Mouse (Mus musculus) CH12.LX (cell line): ENCODE measurements around the gene Itga9. TPM values are rescaled to one million over a fixed set of nuclear protein-coding genes. Genes with fewer than 3 reads are reported as not detected.

ENCODE experiments used
- DNase-seq: peaks from one replicate; pipeline ENCODE4 v3.0.0-alpha.2; 2013; ENCODE audit errors: extremely low read depth
- H3K27ac ChIP-seq: 2 replicates; pipeline ENCODE4 v1.5.1; 2012; ENCODE audit warnings: low read depth, mild to moderate bottlenecking, control low read depth, moderate library complexity; ENCODE audit not compliant: insufficient read depth
- H3K27me3 ChIP-seq: replicated peaks from 2 replicates; pipeline ENCODE3; 2012; ENCODE audit warnings: inconsistent platforms
- H3K36me3 ChIP-seq, 2 experiments: replicated peaks in 1 of 2; 2 replicates each; pipeline versions ENCODE3 to v1.6.1; 2012; ENCODE audit warnings: inconsistent platforms in 1 of 2, low read length in 1 of 2, mild to moderate bottlenecking in 1 of 2, mixed read lengths in 1 of 2, moderate library complexity in 1 of 2; ENCODE audit not compliant: control insufficient read depth in 1 of 2, insufficient read depth in 1 of 2
- H3K4me1 ChIP-seq, 2 experiments: 2 replicates each; pipeline ENCODE4 v1.6.1; 2012; ENCODE audit warnings: inconsistent platforms in 1 of 2, moderate library complexity in 1 of 2; ENCODE audit not compliant: insufficient read depth in 2 of 2, control insufficient read depth in 1 of 2
- H3K4me2 ChIP-seq: 2 replicates; pipeline ENCODE4 v1.6.1; 2012; ENCODE audit warnings: low read depth, mild to moderate bottlenecking, control low read depth; ENCODE audit not compliant: poor library complexity, insufficient read depth, severe bottlenecking
- H3K4me3 ChIP-seq, 3 experiments: fragments of 150-350 bp in 1 of 3; sonication (generic) in 1 of 3; replicated peaks in 1 of 3; 2 replicates each; pipeline versions ENCODE3 to v1.5.1; 2011 to 2012; ENCODE audit warnings: low read depth in 2 of 3, low read length in 2 of 3, mild to moderate bottlenecking in 2 of 3, moderate library complexity in 2 of 3, control low read depth in 1 of 3, improper control_type of control experiment in 1 of 3, inconsistent platforms in 1 of 3, mixed read lengths in 1 of 3; ENCODE audit not compliant: poor library complexity in 1 of 3
- H3K79me2 ChIP-seq: replicated peaks from 2 replicates; pipeline ENCODE4 v1.6.1; 2012; ENCODE audit warnings: mild to moderate bottlenecking, moderate library complexity; ENCODE audit not compliant: control insufficient read depth, poor library complexity, insufficient read depth, severe bottlenecking; ENCODE audit errors: extremely low read depth
- H3K9ac ChIP-seq: 2 replicates; pipeline ENCODE4 v1.6.1; 2012; ENCODE audit warnings: low read depth, mild to moderate bottlenecking, control low read depth, moderate library complexity; ENCODE audit not compliant: insufficient read depth
- H3K9me3 ChIP-seq: replicated peaks from 2 replicates; pipeline ENCODE3; 2012; ENCODE audit warnings: low read length, inconsistent platforms, mixed read lengths
- CHD2 ChIP-seq: IDR thresholded peaks from 2 replicates; pipeline ENCODE4 v1.6.1; 2011; ENCODE audit warnings: low read length, improper control_type of control experiment
- E2F4 ChIP-seq: IDR thresholded peaks from 2 replicates; pipeline ENCODE4 v1.6.1; 2011; ENCODE audit warnings: low read depth, low read length, improper control_type of control experiment; ENCODE audit not compliant: insufficient replicate concordance
- EP300 ChIP-seq: IDR thresholded peaks from 2 replicates; pipeline ENCODE4 v1.6.1; 2011; ENCODE audit warnings: low read length, improper control_type of control experiment
- GABPA ChIP-seq: IDR thresholded peaks from 2 replicates; pipeline ENCODE4 v1.6.1; 2012; ENCODE audit warnings: low read depth, low read length, improper control_type of control experiment, inconsistent platforms; ENCODE audit not compliant: insufficient replicate concordance
- IRF4 ChIP-seq: IDR thresholded peaks from 2 replicates; pipeline ENCODE4 v1.6.1; 2014; ENCODE audit warnings: low read depth, mild to moderate bottlenecking, inconsistent platforms, low read length, improper control_type of control experiment
- JUND ChIP-seq: conservative IDR thresholded peaks from 2 replicates; pipeline ENCODE4 v1.6.1; 2011; ENCODE audit warnings: low read depth, low read length, improper control_type of control experiment
- MAFK ChIP-seq: IDR thresholded peaks from 2 replicates; pipeline ENCODE4 v1.6.1; 2011; ENCODE audit warnings: low read length, improper control_type of control experiment; ENCODE audit not compliant: insufficient replicate concordance
- MAZ ChIP-seq: IDR thresholded peaks from 2 replicates; pipeline ENCODE4 v1.6.1; 2012; ENCODE audit warnings: low read depth, mild to moderate bottlenecking, inconsistent platforms, low read length, improper control_type of control experiment, moderate library complexity
- MXI1 ChIP-seq: IDR thresholded peaks from 2 replicates; pipeline ENCODE4 v1.6.1; 2011; ENCODE audit warnings: mild to moderate bottlenecking, low read depth, low read length, improper control_type of control experiment
- MYC ChIP-seq: IDR thresholded peaks from 2 replicates; pipeline ENCODE4 v1.6.1; 2011; ENCODE audit warnings: low read depth, mild to moderate bottlenecking, improper control_type of control experiment, low read length
- NELFE ChIP-seq: IDR thresholded peaks from 2 replicates; pipeline ENCODE4 v1.6.1; 2011; ENCODE audit warnings: low read depth, low read length, improper control_type of control experiment
- POLR2A ChIP-seq: IDR thresholded peaks from 2 replicates; pipeline ENCODE4 v1.6.1; 2011; ENCODE audit warnings: low read depth, mild to moderate bottlenecking, improper control_type of control experiment, low read length
- SIN3A ChIP-seq: IDR thresholded peaks from 2 replicates; pipeline ENCODE4 v1.6.1; 2012; ENCODE audit warnings: low read length, improper control_type of control experiment, inconsistent platforms
- ZNF384 ChIP-seq: IDR thresholded peaks from 2 replicates; pipeline ENCODE4 v1.6.1; 2012; ENCODE audit warnings: low read depth, low read length, improper control_type of control experiment, inconsistent platforms
- dilution Hi-C: fragments of 300-500 bp; cut with MboI; formaldehyde crosslinking; loops from 2 replicates; pipeline ENCODE4 v1.14.3; 2020; ENCODE audit warnings: low sequenced_read_pairs; ENCODE audit not compliant: extremely low pct_unique_long_range_greater_than_20kb, extremely low pct_ligation_motif_present
- in situ Hi-C: fragments of 300-500 bp; cut with MboI; formaldehyde crosslinking; loops from 3 replicates; pipeline ENCODE4 v1.14.3; 2019; ENCODE audit warnings: low sequenced_read_pairs, low pct_ligation_motif_present, low pct_unique_long_range_greater_than_20kb, mixed read lengths
- polyA plus RNA-seq: library from polyadenylated mRNA; unstranded; fragments of >175 nt; gene quantifications from 2 replicates; pipeline ENCODE4 v1.2.1, GENCODE M21; 2012; ENCODE audit warnings: low read depth; ENCODE audit not compliant: insufficient read length
- total RNA-seq, 2 experiments: library from RNA; depleted of rRNA; stranded (reverse); fragments of 300-350 nt in 1 of 2; fragments of >200 nt in 1 of 2; gene quantifications; 2 replicates each; pipeline ENCODE4 v1.2.3; 2012 to 2014

Gene Itga9
- not detected in 2 replicates for total RNA-seq (2012; rRNA removed)
- total RNA-seq (2014; rRNA removed) = not detected in 2 replicates
- polyA plus RNA-seq = 0.19 TPM in 1 of 2 replicates, not detected in the other

DNA sequence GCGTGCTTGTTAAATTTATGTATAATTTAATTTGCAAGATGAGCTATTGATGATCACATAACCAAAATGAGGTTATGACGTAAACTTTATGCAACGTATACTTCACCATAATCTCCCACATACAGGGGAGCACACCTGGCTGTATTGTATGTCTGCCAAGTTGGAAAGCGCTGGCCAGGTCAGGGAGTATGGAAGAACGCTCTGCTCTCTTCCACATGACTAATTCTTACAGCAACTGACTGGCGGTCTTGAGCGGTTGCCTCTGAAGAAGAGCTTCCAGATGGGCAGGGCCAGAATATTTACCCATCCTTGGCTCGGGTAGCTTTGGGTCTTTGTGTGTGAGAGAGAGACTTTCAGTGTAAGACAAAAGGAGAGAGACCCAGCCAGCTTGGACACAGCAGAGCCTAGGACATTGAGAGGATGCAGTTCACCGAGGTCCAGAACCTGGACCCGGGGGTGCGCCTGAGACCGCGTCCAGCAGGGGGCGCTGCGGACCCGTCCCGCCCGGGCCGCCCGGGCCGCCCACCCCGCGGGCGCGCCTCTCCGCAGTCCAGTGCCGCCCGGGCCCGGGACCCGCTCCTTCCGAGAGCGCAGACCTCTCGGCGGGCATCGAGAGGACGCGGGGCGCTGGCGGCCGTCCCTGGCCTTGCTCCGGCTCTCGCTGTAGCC is at the start of gene Itga9:
Gene Itga9, plus strand, starts transcription at position 543 of the 669 bp plus-strand sequence.
- no peak for TF ChIP-seq IRF4
- TF ChIP-seq MAFK = no peak
- TF ChIP-seq NELFE = no peak
- no peak for TF ChIP-seq GABPA
- no peak for TF ChIP-seq MAZ
- no peak for TF ChIP-seq ZNF384
- TF ChIP-seq SIN3A = no peak
- TF ChIP-seq CHD2 = no peak
- TF ChIP-seq EP300 = no peak
- no peak for TF ChIP-seq JUND
- TF ChIP-seq MXI1 = no peak
- TF ChIP-seq POLR2A = no peak
- no peak for TF ChIP-seq E2F4
- TF ChIP-seq, all 38 proteins: peak for 0
- Histone ChIP-seq H3K4me1 (peaks cover 0 to 2% of the 10 kb centered on the region in 2 experiments; a peak in 2 of 4 replicates), H3K4me2 (no peak within 1 kb of the TSS), H3K36me3 (no peaks in the 10 kb centered on the region), H3K27me3 (peaks cover 8% of the 10 kb centered on the region), H3K79me2 (no peaks in the 10 kb centered on the region; the same call in 1 of the 2 replicates), H3K27ac (no peak within 1 kb of the TSS), H3K4me3 (no peak within 1 kb of the TSS), H3K9me3 (no peaks in the 10 kb centered on the region), H3K9ac (no peak within 1 kb of the TSS)
- in situ Hi-C loops = no loop called here
- DNase-seq = no peak
- dilution Hi-C loops = no loop called here

DNA sequence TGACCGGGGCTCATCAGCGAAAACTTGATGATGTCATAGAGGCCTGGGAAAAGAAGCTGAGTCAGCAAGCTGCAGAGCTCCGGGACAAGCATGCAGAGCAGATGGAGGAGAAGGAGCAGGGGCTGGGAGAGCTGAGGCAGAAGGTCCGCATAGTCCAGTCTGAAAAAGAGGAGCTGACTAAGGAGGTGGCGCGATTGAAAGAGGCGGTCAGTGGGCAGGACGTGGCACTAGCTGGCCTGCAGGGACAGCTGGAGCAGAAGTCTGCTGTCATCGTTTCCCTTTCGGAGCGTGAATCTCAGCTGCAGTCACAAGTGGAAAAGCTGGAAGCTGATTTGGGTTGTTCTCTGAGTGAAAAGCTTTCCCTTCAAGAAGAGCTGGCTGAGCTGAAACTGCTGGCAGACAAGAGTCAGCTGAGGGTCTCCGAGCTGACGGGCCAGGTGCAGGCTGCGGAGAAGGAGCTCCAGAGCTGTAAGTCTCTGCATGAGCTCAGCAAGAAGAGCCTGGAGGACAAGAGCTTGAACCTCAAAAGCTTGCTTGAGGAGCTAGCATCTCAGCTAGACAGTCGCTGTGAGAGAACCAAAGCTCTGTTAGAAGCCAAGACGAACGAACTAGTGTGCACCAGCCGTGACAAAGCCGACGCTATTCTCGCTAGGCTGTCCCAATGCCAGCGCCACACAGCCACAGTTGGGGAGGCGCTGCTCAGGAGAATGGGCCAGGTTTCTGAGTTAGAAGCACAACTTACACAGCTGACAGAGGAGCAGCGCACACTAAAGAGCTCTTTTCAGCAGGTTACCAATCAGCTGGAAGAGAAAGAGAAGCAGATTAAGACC is 49.3 kb upstream of the Itga9 start:
- DNase-seq = no peak
- H3K4me2 ChIP-seq = no peak overlapping the region
- H3K9ac ChIP-seq = no peak overlapping the region
- H3K4me1 ChIP-seq = no peaks in the 10 kb centered on the region
- in situ Hi-C loops = no loop called here
- H3K4me3 ChIP-seq = no peak overlapping the region
- TF ChIP-seq NELFE (no peak), MYC (no peak), MAFK (peak; percentile 78; the same call in 1 of the 2 replicates)
- TF ChIP-seq, all 38 proteins: peak for 1
- dilution Hi-C loops = no loop called here
- Histone ChIP-seq H3K79me2 (no peaks in the 10 kb centered on the region), H3K27ac (no peak overlapping the region), H3K27me3 (no peaks in the 10 kb centered on the region), H3K9me3 (no peaks in the 10 kb centered on the region), H3K36me3 (peaks cover 73 to 92% of the 10 kb centered on the region in 2 experiments)
